Comparison of ENCODE assay signal across 19 mouse cellular contexts in genomic region chr19:10580761-10581160, GRCm38 (mm10). TPM values are rescaled to one million over a fixed set of nuclear protein-coding genes. Genes with fewer than 3 reads are reported as not detected.
DNase-seq lines count a peak whose midpoint lies in the region; ATAC-seq and TF ChIP-seq lines count a peak whose summit lies in the region.
"Had no signal": no experiment of that assay in that cellular context is flagged by ENCODE, and none has a peak within 500 bp of the region (broad histone marks: within the 10 kb centered on the region; RNA-seq: fewer than 3 reads in every experiment).

No protein-coding gene starts in this region.

- TF ChIP-seq CTCF in hindbrain, postnatal 0 days (IDR thresholded peaks at IDR 0.05; ENCODE audit: low read depth) = no peak

- WGBS in hindbrain, postnatal 0 days = 87% methylated on average over 3 of the region's 3 CpGs

- no peak overlapping the region for H3K4me2 ChIP-seq in hindbrain, postnatal 0 days (ENCODE audit: low read depth, low read length)
- H3K4me2 ChIP-seq: forebrain, embryonic 13.5 days; hindbrain, embryonic 13.5 days; intestine, embryonic 15.5 days had no signal

- H3K27me3 ChIP-seq in hindbrain, postnatal 0 days (ENCODE audit: insufficient read depth, low read length) = no peaks in the 10 kb centered on the region
- H3K27me3 ChIP-seq: forebrain, embryonic 13.5 days; hindbrain, embryonic 13.5 days; intestine, embryonic 15.5 days had no signal

- H3K9ac ChIP-seq in hindbrain, postnatal 0 days (replicated peaks; ENCODE audit: low read length) = no peak overlapping the region
- H3K9ac ChIP-seq: forebrain, embryonic 13.5 days; hindbrain, embryonic 13.5 days; intestine, embryonic 15.5 days had no signal

- H3K27ac ChIP-seq in hindbrain, postnatal 0 days = no peak overlapping the region
- H3K27ac ChIP-seq: embryonic facial prominence, embryonic 10.5 days; forebrain, embryonic 13.5 days; gastrocnemius, adult 2 months; hindbrain, embryonic 13.5 days; intestine, embryonic 15.5 days had no signal

- peak; percentile 87 for DNase-seq in A20 (ENCODE audit: low read depth, low spot score)
- DNase-seq in B cell, adult 2 months = peak; percentile 60 to 65
- DNase-seq in MEL-GATA-1-ER (ENCODE audit: extremely low read depth, low read depth) = peak; percentile 55
- DNase-seq in hindbrain, postnatal 0 days (ENCODE audit: low spot score) = no peak
- DNase-seq in neural tube, embryonic 10.5 days (ENCODE audit: extremely low spot score, low spot score) = no peak
- no peak for DNase-seq in adrenal gland, postnatal 14 days
- DNase-seq: adrenal gland, postnatal 25 days; cerebellum, adult 18-20 months; cerebellum, adult 9-11 months; cerebellum, postnatal 36 days; gastrocnemius, adult 2 months; gastrocnemius, postnatal 25 days; heart, adult 11 months; heart, postnatal 10 days had no signal

- no peaks in the 10 kb centered on the region for H3K9me3 ChIP-seq in hindbrain, postnatal 0 days (ENCODE audit: low read length)
- H3K9me3 ChIP-seq: embryonic facial prominence, embryonic 10.5 days; forebrain, embryonic 13.5 days; hindbrain, embryonic 13.5 days; intestine, embryonic 15.5 days had no signal

- H3K36me3 ChIP-seq in hindbrain, postnatal 0 days (ENCODE audit: insufficient read depth, low read length) = 0 out of 2 replicates have a peak, but pooled peaks cover 4% of the 10 kb centered on the region
- H3K36me3 ChIP-seq: intestine, embryonic 15.5 days had no signal

- H3K4me1 ChIP-seq in hindbrain, postnatal 0 days (ENCODE audit: insufficient read depth, low read length) = peaks cover 5% of the 10 kb centered on the region; the same call in 1 of the 2 replicates

- peak; percentile 48 for ATAC-seq in neutrophil, adult 5-6 weeks (ENCODE audit: extremely low read depth, insufficient number of reproducible peaks, low FRiP score, poor library complexity, severe bottlenecking)
- ATAC-seq in hindbrain, postnatal 0 days = no peak
- ATAC-seq: forebrain, embryonic 13.5 days; intestine, embryonic 15.5 days had no signal

- H3K4me3 ChIP-seq in hindbrain, postnatal 0 days (ENCODE audit: low read length) = no peak overlapping the region
- H3K4me3 ChIP-seq: embryonic facial prominence, embryonic 10.5 days; forebrain, embryonic 13.5 days; gastrocnemius, adult 2 months; hindbrain, embryonic 13.5 days; intestine, embryonic 15.5 days had no signal

RNA-seq across cellular contexts. Expression of gene Tmem138, which starts 3.6 kb away (rescaled TPM):
- total RNA-seq in neutrophil, adult 5-6 weeks (2017) = 4.9 and 5.4 TPM in 2 replicates
- 15.1 and 16.6 TPM in 2 replicates for total RNA-seq in hindbrain, postnatal 0 days (2014; rRNA removed)
- polyA plus RNA-seq in hindbrain, postnatal 0 days (2015; fragmentation: Nextera tagmentation; extraction: Ambion mirVana) = 34.6 and 35.7 TPM in 2 replicates
- 9.2 and 11.2 TPM in 2 replicates for total RNA-seq in adrenal gland, postnatal 14 days (2021)

RNA-seq across cellular contexts. Expression of gene Cyb561a3, which starts 3.8 kb away (rescaled TPM):
- 133 and 135 TPM in 2 replicates for total RNA-seq in neutrophil, adult 5-6 weeks (2017)
- 18.0 TPM in 2 replicates for total RNA-seq in hindbrain, postnatal 0 days (2014; rRNA removed)
- 15.6 and 16.6 TPM in 2 replicates for polyA plus RNA-seq in hindbrain, postnatal 0 days (2015; fragmentation: Nextera tagmentation; extraction: Ambion mirVana)
- 19.0 and 21.2 TPM in 2 replicates for total RNA-seq in adrenal gland, postnatal 14 days (2021)

RNA-seq across cellular contexts. Expression of gene Ddb1, which starts 24.4 kb away (rescaled TPM):
- 201 TPM in 2 replicates for total RNA-seq in neutrophil, adult 5-6 weeks (2017)
- total RNA-seq in hindbrain, postnatal 0 days (2014; rRNA removed) = 274 and 288 TPM in 2 replicates
- 144 and 146 TPM in 2 replicates for polyA plus RNA-seq in hindbrain, postnatal 0 days (2015; fragmentation: Nextera tagmentation; extraction: Ambion mirVana)
- total RNA-seq in adrenal gland, postnatal 14 days (2021) = 253 and 279 TPM in 2 replicates

RNA-seq across cellular contexts. Expression of gene Tkfc, which starts 24.7 kb away (rescaled TPM):
- total RNA-seq in neutrophil, adult 5-6 weeks (2017) = 4.7 and 7.0 TPM in 2 replicates
- total RNA-seq in hindbrain, postnatal 0 days (2014; rRNA removed) = 10.3 and 18.2 TPM in 2 replicates
- polyA plus RNA-seq in hindbrain, postnatal 0 days (2015; fragmentation: Nextera tagmentation; extraction: Ambion mirVana) = 18.4 TPM in 2 replicates
- total RNA-seq in adrenal gland, postnatal 14 days (2021) = 20.1 and 29.6 TPM in 2 replicates

RNA-seq across cellular contexts. Expression of gene Tmem216, which starts 24.7 kb away (rescaled TPM):
- total RNA-seq in neutrophil, adult 5-6 weeks (2017) = 8.7 and 9.3 TPM in 2 replicates
- 20.7 and 28.4 TPM in 2 replicates for total RNA-seq in hindbrain, postnatal 0 days (2014; rRNA removed)
- polyA plus RNA-seq in hindbrain, postnatal 0 days (2015; fragmentation: Nextera tagmentation; extraction: Ambion mirVana) = 35.8 and 42.0 TPM in 2 replicates
- 12.1 and 12.8 TPM in 2 replicates for total RNA-seq in adrenal gland, postnatal 14 days (2021)

Comparison
In these comparisons a context has a peak if more than half of its experiments do, and no peak if none do; other contexts are left out.
1. DNase-seq: peak in A20 (single experiment), B cell, adult 2 months (2 of 2) and MEL-GATA-1-ER (single experiment); none in hindbrain, postnatal 0 days (single experiment), neural tube, embryonic 10.5 days (single experiment) and adrenal gland, postnatal 14 days (single experiment).